Mouse (Mus musculus): ENCODE measurements around the gene Dnm2. TPM values are rescaled to one million over a fixed set of nuclear protein-coding genes. Genes with fewer than 3 reads are reported as not detected.

Gene Dnm2
- polyA plus RNA-seq, 1 experiment, result 92.2 TPM

- DNase-seq (ENCODE audit: low read depth), result no peak
- TF ChIP-seq CTCF (IDR thresholded peaks at IDR 0.05; ENCODE audit: borderline replicate concordance, extremely low read depth, insufficient read depth, insufficient read length), result no peak
- TF ChIP-seq POLR2A (IDR thresholded peaks at IDR 0.05; ENCODE audit: borderline replicate concordance, extremely low read depth, insufficient read depth, insufficient read length, poor library complexity, severe bottlenecking), result no peak
Measured at GRCm38 (mm10) chr9:21408624-21409023, 16.1 kb upstream of the Dnm2 start.

GRCm38 (mm10) chr9:21409592-21410317, 15.0 kb upstream of the Dnm2 start:
- DNase-seq (ENCODE audit: low read depth), result peak; percentile 88
- TF ChIP-seq CTCF (IDR thresholded peaks at IDR 0.05; ENCODE audit: borderline replicate concordance, extremely low read depth, insufficient read depth, insufficient read length) (peak; percentile 77; the same call in 1 of the 2 replicates), POLR2A (IDR thresholded peaks at IDR 0.05; ENCODE audit: borderline replicate concordance, extremely low read depth, insufficient read depth, insufficient read length, poor library complexity, severe bottlenecking) (no peak)

- TF ChIP-seq CTCF (IDR thresholded peaks at IDR 0.05; ENCODE audit: borderline replicate concordance, extremely low read depth, insufficient read depth, insufficient read length) (no peak), POLR2A (IDR thresholded peaks at IDR 0.05; ENCODE audit: borderline replicate concordance, extremely low read depth, insufficient read depth, insufficient read length, poor library complexity, severe bottlenecking) (peak; percentile 20; the same call in 1 of the 2 replicates)
- peak; percentile 96 for DNase-seq (ENCODE audit: low read depth)
Measured at GRCm38 (mm10) chr9:21411669-21412550, 12.8 kb upstream of the Dnm2 start, which contains the start of gene Qtrt1. Qtrt1 (plus strand) TSS chr9:21411837.

- TF ChIP-seq POLR2A (IDR thresholded peaks at IDR 0.05; ENCODE audit: borderline replicate concordance, extremely low read depth, insufficient read depth, insufficient read length, poor library complexity, severe bottlenecking), result no peak
- no peak for DNase-seq (ENCODE audit: low read depth)
Measured at GRCm38 (mm10) chr9:21417866-21418265, 6.8 kb upstream of the Dnm2 start.

GRCm38 (mm10) chr9:21419646-21420045, 5.1 kb upstream of the Dnm2 start:
- no peak for DNase-seq (ENCODE audit: low read depth)
- TF ChIP-seq POLR2A (IDR thresholded peaks at IDR 0.05; ENCODE audit: borderline replicate concordance, extremely low read depth, insufficient read depth, insufficient read length, poor library complexity, severe bottlenecking) (no peak), CTCF (IDR thresholded peaks at IDR 0.05; ENCODE audit: borderline replicate concordance, extremely low read depth, insufficient read depth, insufficient read length) (no peak)

GRCm38 (mm10) chr9:21425556-21425945, 843 bp downstream of the Dnm2 start:
- TF ChIP-seq CTCF (IDR thresholded peaks at IDR 0.05; ENCODE audit: borderline replicate concordance, extremely low read depth, insufficient read depth, insufficient read length), result no peak

GRCm38 (mm10) chr9:21426013-21426412, 1.3 kb downstream of the Dnm2 start:
- no peak for DNase-seq (ENCODE audit: low read depth)
- TF ChIP-seq CTCF (IDR thresholded peaks at IDR 0.05; ENCODE audit: borderline replicate concordance, extremely low read depth, insufficient read depth, insufficient read length), result no peak
- no peak for TF ChIP-seq POLR2A (IDR thresholded peaks at IDR 0.05; ENCODE audit: borderline replicate concordance, extremely low read depth, insufficient read depth, insufficient read length, poor library complexity, severe bottlenecking)

More at GRCm38 (mm10) chr9:21425556-21425945, 843 bp downstream of the Dnm2 start:
- DNase-seq (ENCODE audit: low read depth), result no peak

GRCm38 (mm10) chr9:21426525-21426924, 1.8 kb downstream of the Dnm2 start:
- DNase-seq (ENCODE audit: low read depth), result no peak
- TF ChIP-seq POLR2A (IDR thresholded peaks at IDR 0.05; ENCODE audit: borderline replicate concordance, extremely low read depth, insufficient read depth, insufficient read length, poor library complexity, severe bottlenecking), result no peak
- TF ChIP-seq CTCF (IDR thresholded peaks at IDR 0.05; ENCODE audit: borderline replicate concordance, extremely low read depth, insufficient read depth, insufficient read length), result no peak

GRCm38 (mm10) chr9:21427773-21428172, 3.1 kb downstream of the Dnm2 start:
- DNase-seq (ENCODE audit: low read depth), result no peak
- TF ChIP-seq POLR2A (IDR thresholded peaks at IDR 0.05; ENCODE audit: borderline replicate concordance, extremely low read depth, insufficient read depth, insufficient read length, poor library complexity, severe bottlenecking), result no peak
- TF ChIP-seq CTCF (IDR thresholded peaks at IDR 0.05; ENCODE audit: borderline replicate concordance, extremely low read depth, insufficient read depth, insufficient read length), result no peak

- no peak for DNase-seq (ENCODE audit: low read depth)
- TF ChIP-seq CTCF (IDR thresholded peaks at IDR 0.05; ENCODE audit: borderline replicate concordance, extremely low read depth, insufficient read depth, insufficient read length) (no peak), POLR2A (IDR thresholded peaks at IDR 0.05; ENCODE audit: borderline replicate concordance, extremely low read depth, insufficient read depth, insufficient read length, poor library complexity, severe bottlenecking) (no peak)
Measured at GRCm38 (mm10) chr9:21428178-21428577, 3.5 kb downstream of the Dnm2 start.

- TF ChIP-seq POLR2A (IDR thresholded peaks at IDR 0.05; ENCODE audit: borderline replicate concordance, extremely low read depth, insufficient read depth, insufficient read length, poor library complexity, severe bottlenecking), result no peak
- TF ChIP-seq CTCF (IDR thresholded peaks at IDR 0.05; ENCODE audit: borderline replicate concordance, extremely low read depth, insufficient read depth, insufficient read length), result no peak
- DNase-seq (ENCODE audit: low read depth), result peak; percentile 93
Measured at GRCm38 (mm10) chr9:21430724-21431123, 6.0 kb downstream of the Dnm2 start.

Measured in brain, embryonic 14.5 days (tissue).